Mouse (Mus musculus): ENCODE measurements at regions not wholly inside any gene's neighbourhood (a gene's known extent, or its start where the extent isn't known, plus 50 kb on each side); places are given as distances from the start of the nearest gene placed in this dataset.
A peak's percentile ranks its signal among the peaks of the same experiment; 100 is the strongest.

GRCm38 (mm10) chr2:146625166-146625751, 113.1 kb upstream of the Ralgapa2 start:
- DNase-seq: no peak

DNA sequence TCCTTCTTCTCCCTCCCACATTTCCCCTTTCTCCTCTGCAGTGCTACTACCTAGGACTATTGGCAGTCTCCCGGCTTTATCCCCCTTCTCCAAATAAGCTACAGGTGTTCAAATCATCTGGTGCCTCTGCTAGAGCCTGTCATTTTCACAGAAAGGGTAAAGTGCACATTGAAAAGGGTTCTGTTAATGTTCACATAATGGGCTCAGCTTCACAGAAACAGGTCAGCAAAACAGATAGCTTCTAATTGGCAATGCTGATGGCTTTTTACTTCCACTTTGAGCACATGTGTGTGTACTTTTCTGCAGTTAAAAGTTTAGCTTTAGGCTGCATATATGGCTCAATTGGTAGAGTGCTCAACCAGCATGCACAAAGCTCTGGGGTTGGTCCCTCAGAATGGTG, 114.4 kb upstream of the Ralgapa2 start:
- DNase-seq: no peak

- DNase-seq: no peak
Measured at GRCm38 (mm10) chr2:146630179-146630578, 118.0 kb upstream of the Ralgapa2 start.

GRCm38 (mm10) chr2:146631098-146631497, 119.0 kb upstream of the Ralgapa2 start:
- DNase-seq: no peak

DNA sequence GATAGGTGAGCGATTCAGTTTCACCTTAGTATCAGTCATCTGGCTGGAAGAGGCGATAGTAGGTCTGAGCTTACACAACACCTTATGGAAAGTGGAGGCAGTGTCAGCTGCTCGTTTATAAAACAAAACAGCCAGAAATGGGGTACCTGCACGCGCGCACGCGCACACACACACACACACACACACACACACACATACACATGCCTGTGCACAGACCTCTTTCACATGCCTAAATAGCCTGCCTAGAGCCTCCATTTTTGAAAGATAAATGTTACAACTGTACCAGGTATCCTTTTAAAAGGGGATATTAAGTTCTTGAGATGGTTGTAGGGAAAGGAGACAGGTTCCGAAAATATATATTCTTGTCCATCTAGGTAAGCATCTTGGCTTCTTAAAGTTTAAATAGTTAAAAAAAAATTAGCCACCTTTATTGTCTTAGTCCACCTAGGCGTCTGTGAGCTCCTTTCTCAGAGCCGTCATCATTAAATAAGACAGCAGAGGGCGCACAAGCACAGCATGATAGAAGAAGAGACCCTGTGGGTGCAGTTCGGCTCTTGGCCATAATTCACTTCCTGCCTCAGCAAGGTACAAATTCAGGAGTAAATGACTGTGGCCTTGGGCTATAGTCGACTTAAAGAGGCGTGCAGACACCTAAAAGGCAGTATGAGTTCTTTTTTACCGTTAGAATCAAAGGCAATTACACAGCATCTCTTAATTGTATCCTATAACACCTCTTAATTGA, 121.4 kb upstream of the Ralgapa2 start:
- DNase-seq: peak; percentile 75

GRCm38 (mm10) chr2:146637573-146637972, 125.4 kb upstream of the Ralgapa2 start:
- no peak for DNase-seq

DNA sequence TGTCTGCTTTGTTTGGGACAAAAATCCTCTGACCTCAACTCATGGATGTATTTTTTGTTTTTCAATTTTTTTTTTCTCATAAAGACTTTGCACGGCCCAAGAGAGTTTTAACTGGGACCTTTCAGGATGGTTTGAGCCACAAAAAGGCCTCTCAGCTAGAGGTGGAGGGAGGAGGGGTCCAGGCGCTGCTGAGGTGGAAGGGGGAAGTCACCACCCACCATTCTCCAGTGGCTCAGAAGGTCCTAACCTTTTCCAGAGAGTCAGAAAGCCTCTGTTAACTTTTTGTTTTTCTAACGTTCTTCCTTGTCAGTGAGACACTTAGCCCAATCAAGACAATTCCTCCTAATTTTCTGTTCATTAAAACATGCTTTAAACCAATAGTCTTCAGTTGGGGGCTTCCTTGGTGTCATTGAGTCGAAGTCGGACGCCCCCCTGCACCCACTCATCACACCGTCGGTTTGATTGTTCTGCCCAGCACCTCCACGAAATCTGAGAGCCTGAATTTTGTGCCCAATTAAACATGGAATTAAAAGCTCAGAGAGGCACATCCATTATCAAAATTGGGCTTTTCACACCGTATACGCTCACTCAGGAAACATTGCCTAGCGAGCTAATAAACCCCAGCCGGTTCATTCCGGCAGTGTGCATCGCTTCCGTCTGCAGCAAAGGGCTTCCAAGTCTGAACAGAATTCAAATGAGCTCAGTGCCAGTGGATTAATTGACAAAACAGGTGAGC, 134.3 kb upstream of the Ralgapa2 start:
- no peak for DNase-seq

DNA sequence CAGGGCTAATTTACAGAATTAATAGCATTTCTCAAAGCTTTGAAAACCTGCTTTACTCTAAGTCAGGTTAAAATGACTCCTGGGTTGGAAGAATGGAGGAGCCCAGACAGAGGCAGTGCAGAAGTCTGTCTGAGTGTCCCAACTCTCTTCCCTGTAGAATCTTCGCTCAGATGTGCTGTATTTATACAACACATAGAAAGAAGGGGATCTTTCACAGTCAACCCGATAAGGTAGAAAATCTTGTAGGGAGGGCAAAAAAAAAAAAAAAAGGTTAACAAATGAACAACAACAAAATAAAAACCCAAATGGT, 134.8 kb upstream of the Ralgapa2 start:
- no peak for DNase-seq

GRCm38 (mm10) chr2:146661346-146661745, 149.2 kb upstream of the Ralgapa2 start:
- DNase-seq: no peak

GRCm38 (mm10) chr2:146672761-146673160, 160.6 kb upstream of the Ralgapa2 start:
- no peak for DNase-seq

GRCm38 (mm10) chr2:146681979-146682378, 169.8 kb upstream of the Ralgapa2 start:
- DNase-seq: no peak

GRCm38 (mm10) chr2:146685854-146686507, 169.7 kb upstream of the Kiz start:
- no peak for DNase-seq

DNA sequence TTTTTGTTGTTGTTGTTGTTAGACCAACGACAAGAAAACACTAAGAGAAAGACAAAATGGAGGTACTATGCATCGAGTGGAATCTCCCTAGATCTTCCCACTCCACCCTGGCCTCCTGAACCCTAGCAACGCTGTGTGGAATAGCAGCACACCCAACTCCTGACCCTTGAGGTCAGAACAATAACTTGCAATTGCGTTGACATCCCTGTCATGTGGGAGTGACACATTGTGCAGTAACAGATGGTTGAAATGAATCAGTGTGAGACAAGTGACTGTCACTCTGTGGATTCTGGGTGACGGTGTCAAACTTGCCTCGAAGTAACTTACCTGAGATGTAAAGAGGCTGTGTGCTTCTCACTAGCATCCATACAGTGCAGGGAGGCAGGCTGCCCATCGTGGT, 167.1 kb upstream of the Kiz start:
- DNase-seq: no peak

DNA sequence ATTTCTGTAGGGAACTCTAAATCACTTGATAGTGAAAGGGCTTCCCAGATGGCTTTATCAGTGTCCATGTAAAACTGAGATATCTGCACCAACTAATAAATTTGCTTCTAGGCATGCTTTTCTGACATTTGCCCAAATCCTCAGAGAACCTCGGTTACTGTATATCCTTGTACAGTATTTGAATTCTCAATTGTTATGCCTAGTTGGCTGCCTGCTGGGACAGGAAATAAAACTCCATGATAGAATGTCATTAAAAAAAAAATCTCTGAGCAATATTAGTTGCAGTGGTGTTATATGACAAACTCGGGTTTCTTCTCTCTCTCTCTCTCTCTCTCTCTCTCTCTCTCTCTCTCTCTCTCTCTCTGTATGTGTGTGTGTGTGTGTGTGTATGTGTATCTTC, 162.2 kb upstream of the Kiz start:
- no peak for DNase-seq

DNA sequence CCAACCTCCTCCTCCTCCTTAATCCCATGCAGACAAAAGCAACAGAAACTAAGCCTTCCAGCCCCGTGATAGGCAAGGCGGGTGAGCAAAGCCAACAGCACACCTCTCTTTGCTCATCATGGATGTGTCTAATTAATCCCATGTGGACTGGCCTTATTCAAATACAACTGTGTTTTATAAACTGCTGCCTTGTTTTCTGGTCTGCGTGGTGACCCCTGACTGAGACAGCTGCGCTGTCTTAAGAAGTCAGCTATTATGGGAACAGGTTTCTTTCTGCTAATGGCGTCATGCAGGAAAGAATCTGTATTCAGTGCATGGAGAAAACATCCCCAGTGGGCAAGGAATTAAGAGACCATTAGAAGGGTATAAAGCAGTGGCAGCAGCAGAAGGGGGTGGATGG, 161.6 kb upstream of the Kiz start:
- no peak for DNase-seq

DNA sequence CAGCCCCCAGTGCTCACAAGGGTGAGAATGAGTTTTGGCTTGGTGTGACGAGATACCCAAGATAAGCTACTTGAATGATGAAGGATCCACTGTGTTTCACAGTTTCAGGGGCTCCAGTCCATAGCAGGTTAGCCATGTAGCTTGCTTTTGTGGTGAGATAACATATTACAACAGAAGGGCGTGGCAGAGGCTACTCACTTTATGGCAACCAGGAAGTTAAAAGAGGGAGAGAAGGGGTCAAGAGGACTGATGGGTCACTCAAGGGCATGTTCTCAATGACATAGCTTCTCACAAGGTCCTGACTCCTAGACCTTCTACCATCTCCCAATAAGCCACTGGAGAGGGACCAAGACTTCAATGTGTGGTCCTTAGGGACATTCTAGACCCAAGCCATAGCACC, 159.4 kb upstream of the Kiz start:
- DNase-seq: no peak

DNA sequence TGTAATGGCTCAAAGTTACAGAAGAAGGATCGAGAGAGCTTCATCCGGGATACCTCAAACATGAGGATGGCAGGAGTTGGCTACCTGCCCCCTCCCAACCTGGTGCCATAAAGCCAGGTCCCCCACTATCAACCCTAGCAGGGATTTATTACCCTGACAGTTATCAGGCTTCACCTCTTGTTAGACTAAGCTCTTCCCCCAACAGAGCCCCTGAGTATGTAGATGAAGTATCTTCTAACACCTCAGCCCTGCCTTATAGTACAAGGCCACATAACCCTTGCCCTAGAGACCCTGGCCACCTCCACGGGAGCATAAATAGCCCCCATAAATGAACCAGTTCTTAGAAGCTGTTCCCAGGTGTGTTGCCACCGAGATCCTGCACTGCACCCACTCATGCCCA, 158.9 kb upstream of the Kiz start:
- DNase-seq: no peak

- DNase-seq: peak; percentile 51
Measured at GRCm38 (mm10) chr2:146710676-146711075, 145.0 kb upstream of the Kiz start.

DNA sequence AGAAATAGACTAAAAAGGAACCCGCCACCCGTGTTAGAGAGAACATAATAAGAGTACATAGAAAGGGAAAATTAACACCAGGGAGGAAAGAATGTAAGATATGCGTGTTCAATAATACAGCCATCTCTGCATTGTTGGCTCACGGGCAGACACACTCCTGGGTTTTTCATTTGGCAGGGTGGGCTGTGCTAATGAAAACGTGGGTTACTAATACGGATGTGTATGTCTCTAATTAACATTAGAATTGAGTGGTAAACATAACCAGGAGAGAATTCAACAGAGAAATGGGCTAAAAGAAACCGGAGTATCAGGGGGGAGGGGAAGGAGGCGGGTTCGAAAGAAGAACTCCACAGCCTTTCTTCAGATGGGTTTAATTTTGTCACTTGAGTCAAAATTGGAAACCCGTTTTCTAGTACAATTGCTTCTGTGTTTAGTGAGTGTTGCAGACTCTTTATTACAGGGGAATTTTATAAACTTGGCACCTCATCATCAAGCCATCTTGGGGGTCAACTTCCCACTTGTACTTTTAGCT, 134.4 kb upstream of the Kiz start:
- DNase-seq: no peak

DNA sequence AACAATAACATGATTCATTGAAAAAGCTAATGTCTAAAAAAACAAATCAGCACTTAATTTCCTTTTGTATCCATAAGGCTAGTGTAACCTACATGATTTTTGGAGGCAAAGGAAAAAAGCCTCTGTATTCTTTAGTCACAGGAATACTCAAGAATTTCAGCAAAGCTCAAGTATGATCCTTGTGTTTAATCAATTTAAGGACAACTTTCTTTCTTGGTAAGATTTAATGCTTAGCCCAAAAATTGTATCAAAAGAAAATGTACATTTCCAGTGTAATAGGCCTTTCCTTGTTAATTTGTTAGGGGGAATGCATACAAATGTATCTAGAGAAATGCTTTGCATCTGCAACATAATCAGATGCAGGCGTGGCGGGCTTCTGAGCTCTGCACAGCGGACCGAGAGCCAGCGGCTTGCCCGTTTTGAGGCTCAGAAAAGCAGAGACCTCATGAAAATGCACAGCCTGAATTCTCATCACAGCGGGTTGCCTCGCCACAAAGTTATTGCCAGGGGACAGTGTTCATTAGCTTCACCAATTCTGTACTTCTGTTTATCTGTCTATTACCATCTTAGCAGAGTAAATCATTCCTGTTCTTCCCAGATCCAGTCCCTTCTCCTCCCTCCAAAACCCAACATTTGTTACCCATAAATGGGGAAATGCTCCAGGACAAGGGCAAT, 133.2 kb upstream of the Kiz start:
- DNase-seq: peak; percentile 28

GRCm38 (mm10) chr2:146723172-146723571, 132.5 kb upstream of the Kiz start:
- no peak for DNase-seq

- DNase-seq: no peak
Measured at GRCm38 (mm10) chr2:146723671-146724070, 132.0 kb upstream of the Kiz start.

- no peak for DNase-seq
Measured at GRCm38 (mm10) chr2:146724142-146724679, 131.5 kb upstream of the Kiz start.

Data from right cerebral cortex, postnatal 4 days (tissue).